Mouse (Mus musculus): ENCODE results near the gene Cap2.

DNA sequence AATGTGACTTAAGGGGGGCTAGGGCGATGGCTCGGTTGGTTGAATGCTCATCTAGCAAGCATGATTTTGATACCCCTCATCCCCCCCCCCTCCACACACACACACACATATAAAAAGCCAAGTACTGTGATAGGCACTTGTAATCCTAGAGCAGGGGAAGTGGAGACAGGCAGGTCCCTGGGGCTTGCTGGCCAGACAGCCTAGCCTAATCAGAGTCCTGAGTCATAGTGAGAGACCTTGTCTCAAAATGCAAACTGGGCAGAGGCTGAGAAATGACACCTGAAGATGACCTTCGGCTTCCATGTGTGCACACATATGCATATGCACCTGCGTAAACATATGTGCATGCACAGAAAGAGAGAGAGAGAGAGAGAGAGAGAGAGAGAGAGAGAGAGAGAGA is 45.2 kb downstream of the Cap2 start:
- no peak for TF ChIP-seq CTCF (IDR thresholded peaks at IDR 0.05; ENCODE audit: low read depth)
- TF ChIP-seq EP300 (IDR thresholded peaks at IDR 0.05; ENCODE audit: low read depth): no peak
